Mouse (Mus musculus) myocyte (in vitro differentiated cells): ENCODE results near the gene Pla2g12a.

Source experiments
- CEBPB ChIP-seq: IDR thresholded peaks from 2 replicates; pipeline ENCODE4 v1.6.1; 2011; ENCODE audit warnings: mild to moderate bottlenecking, moderate library complexity; ENCODE audit not compliant: poor library complexity, insufficient read depth, severe bottlenecking
- E2F4 ChIP-seq: IDR thresholded peaks from one replicate; pipeline ENCODE4 v1.6.1; 2011; ENCODE audit warnings: mild to moderate bottlenecking, control low read depth, moderate library complexity; ENCODE audit not compliant: insufficient read depth
- MYOD1 ChIP-seq, 3 experiments: IDR thresholded peaks; one replicate each; pipeline ENCODE4 v1.6.1; 2011; ENCODE audit warnings: control low read depth in 2 of 3, low read depth in 2 of 3, mild to moderate bottlenecking in 2 of 3, moderate library complexity in 1 of 3; ENCODE audit not compliant: insufficient read length in 2 of 3, control insufficient read depth in 1 of 3
- POLR2A ChIP-seq: IDR thresholded peaks from one replicate; pipeline ENCODE4 v1.6.1; 2011; ENCODE audit warnings: low read depth, mild to moderate bottlenecking, control low read depth, moderate library complexity; ENCODE audit not compliant: insufficient read length
- SRF ChIP-seq: IDR thresholded peaks from one replicate; pipeline ENCODE4 v1.6.1; 2011; ENCODE audit warnings: low read depth; ENCODE audit not compliant: control insufficient read depth, insufficient read length
- TCF12 ChIP-seq: IDR thresholded peaks from one replicate; pipeline ENCODE4 v1.6.1; 2011; ENCODE audit warnings: mild to moderate bottlenecking, control low read depth; ENCODE audit not compliant: poor library complexity, insufficient read depth, severe bottlenecking

- TF ChIP-seq SRF (no peak), POLR2A (no peak), CEBPB (no peak), E2F4 (no peak), TCF12 (no peak), MYOD1 (IDR thresholded peaks at IDR 0.05; ENCODE audit: control insufficient read depth in 1 of 3, insufficient read length in 2 of 3, low read depth in 2 of 3) (no peak)
Measured at GRCm38 (mm10) chr3:129904381-129905132, 26.2 kb downstream of the Pla2g12a start.
